Mouse (Mus musculus): ENCODE data around the gene Uprt. TPM values are rescaled to one million over a fixed set of nuclear protein-coding genes. Genes with fewer than 3 reads are reported as not detected.

Uprt gene
- 1.4 and 1.9 TPM in 2 replicates for polyA plus RNA-seq (2015; fragmentation: Nextera tagmentation; extraction: Ambion mirVana)

DNA sequence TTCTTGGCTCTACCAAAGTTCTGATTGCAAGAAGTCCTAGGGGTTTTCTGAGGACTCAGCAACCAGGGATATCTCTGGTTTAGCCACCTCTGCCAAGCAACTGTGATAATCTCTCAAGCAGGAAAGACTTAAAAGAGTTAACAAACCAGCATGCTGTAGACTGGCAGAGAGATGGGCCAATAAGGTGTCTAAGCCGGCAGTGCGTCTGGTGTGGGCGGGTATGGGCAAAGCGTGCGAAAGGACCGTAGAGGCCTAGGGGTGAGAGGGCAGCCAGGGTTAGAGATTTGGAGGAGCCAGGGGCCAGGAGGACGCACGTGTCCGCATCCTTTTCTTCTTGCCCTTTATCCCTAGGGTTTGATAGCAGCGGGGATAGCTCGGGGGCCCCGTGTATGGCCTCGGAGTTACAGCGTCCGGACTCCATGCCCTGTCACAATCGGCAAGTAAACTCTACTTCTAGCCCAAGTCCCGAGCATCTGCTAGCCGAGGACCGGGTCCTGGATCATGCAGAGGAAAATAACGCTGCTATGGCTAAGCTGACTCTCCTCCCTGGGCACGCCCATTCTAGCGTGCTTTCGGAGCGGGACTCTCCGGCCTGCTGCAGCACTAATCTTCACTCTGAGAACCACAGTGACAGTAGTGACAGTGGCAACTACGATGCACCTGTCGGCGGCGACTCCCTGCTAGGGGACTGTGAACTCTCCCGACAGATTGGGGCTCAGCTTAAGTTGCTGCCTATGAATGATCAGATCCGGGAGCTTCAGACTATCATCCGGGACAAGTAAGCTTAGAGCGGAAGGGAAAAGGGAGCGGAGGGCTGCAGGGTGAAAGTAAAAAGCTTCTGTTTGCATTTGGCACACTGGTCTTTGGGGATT, at the start of gene Uprt:
Uprt (plus strand) TSS at position 247 of the 872 bp plus-strand sequence.
- peak within 1 kb of the TSS; percentile 54 for H3K9ac ChIP-seq (replicated peaks; ENCODE audit: low read depth, low read length)
- H3K9me3 ChIP-seq (ENCODE audit: control insufficient read depth, low read length): no peaks in the 10 kb centered on the region
- peak within 1 kb of the TSS; percentile 53 for H3K4me3 ChIP-seq (replicated peaks; ENCODE audit: low read length)
- H3K36me3 ChIP-seq (ENCODE audit: control insufficient read depth, insufficient read depth): no peaks in the 10 kb centered on the region
- peak; percentile 99 for ATAC-seq
- peak within 1 kb of the TSS; percentile 69 for H3K27ac ChIP-seq (ENCODE audit: low read length)
- H3K4me1 ChIP-seq (replicated peaks; ENCODE audit: control insufficient read depth, insufficient read depth, low read length): 0 out of 2 replicates have a peak, but pooled peaks cover 4% of the 10 kb centered on the region
- H3K27me3 ChIP-seq (replicated peaks; ENCODE audit: control insufficient read depth, insufficient read depth, low read length): no peaks in the 10 kb centered on the region
- WGBS: 23% methylated on average over 34 of the region's 34 CpGs
- peak within 1 kb of the TSS; percentile 57 for H3K4me2 ChIP-seq (ENCODE audit: low read length)

DNA sequence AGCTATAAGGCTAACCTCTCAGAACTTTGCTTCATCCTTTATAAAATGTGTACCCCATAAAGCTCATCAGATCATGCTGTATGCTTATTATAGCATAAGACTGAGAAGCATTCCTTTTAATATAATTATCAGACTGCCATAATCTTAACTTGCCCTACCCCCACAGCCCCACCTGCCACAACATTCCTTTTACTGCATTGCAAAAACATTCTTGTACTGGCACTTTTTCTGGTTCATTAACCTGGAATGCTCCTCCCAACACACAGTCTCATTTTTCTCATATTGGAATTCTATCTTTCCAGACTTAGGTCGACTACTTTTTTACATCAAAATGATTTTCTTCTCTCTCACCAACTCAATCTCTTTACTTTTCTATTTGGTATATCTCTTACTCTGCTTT, 49.2 kb upstream of the Uprt start:
- WGBS: 19% methylated on average over 1 of the region's 1 CpGs
- H3K27me3 ChIP-seq (replicated peaks; ENCODE audit: control insufficient read depth, insufficient read depth, low read length): no peaks in the 10 kb centered on the region; the same call in none of the 2 replicates
- no peak overlapping the region for H3K4me3 ChIP-seq (replicated peaks; ENCODE audit: low read length)
- H3K36me3 ChIP-seq (ENCODE audit: control insufficient read depth, insufficient read depth): no peaks in the 10 kb centered on the region
- ATAC-seq: no peak
- no peak overlapping the region for H3K27ac ChIP-seq (ENCODE audit: low read length)
- H3K4me1 ChIP-seq (replicated peaks; ENCODE audit: control insufficient read depth, insufficient read depth, low read length): no peaks in the 10 kb centered on the region
- H3K9ac ChIP-seq (replicated peaks; ENCODE audit: low read depth, low read length): no peak overlapping the region
- no peaks in the 10 kb centered on the region for H3K9me3 ChIP-seq (ENCODE audit: control insufficient read depth, low read length)
- H3K4me2 ChIP-seq (ENCODE audit: low read length): no peak overlapping the region

DNA sequence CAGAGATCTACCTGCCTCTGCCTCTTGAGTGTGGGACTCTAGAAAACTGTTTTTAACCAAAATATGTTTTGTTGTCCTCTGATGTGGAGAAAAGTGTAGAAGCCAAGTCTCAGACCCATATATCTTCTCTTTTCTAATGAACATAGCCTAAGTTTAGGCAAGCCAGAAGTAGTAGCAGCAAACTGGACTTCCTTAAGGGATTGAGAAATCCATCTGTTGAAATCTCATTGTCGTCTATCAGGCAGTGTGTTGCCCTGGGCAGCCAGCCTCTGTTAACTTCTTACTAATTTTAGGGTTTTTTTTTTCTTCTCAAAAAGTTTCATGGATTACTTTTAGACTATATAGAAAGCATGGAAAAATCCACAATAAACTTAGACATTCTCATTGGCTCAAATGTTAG, 30.2 kb upstream of the Uprt start:
- ATAC-seq: no peak

DNA sequence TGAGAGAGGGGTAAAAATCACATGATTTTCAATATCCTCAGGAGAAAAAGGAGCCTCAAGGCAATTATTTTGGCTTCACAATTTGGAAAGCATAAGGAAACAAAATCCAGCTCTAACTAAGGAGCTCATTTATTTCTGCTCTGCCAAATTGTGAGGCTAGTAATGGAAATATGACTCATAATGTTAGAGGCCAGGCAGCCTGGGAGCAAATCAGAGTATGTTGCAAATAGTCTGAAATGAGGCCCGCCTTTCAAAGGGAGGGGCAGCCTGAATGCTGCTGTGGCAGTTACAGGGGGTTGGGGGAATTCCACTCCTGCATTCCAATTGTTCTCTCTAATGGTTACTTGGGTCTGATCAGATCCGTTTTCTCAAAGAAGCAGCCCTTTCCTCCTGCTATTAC, 20.9 kb upstream of the Uprt start:
- H3K9ac ChIP-seq (replicated peaks; ENCODE audit: low read depth, low read length): no peak overlapping the region
- no peak overlapping the region for H3K27ac ChIP-seq (ENCODE audit: low read length)
- no peak overlapping the region for H3K4me2 ChIP-seq (ENCODE audit: low read length)
- ATAC-seq: no peak
- H3K4me3 ChIP-seq (replicated peaks; ENCODE audit: low read length): no peak overlapping the region
- H3K36me3 ChIP-seq (ENCODE audit: control insufficient read depth, insufficient read depth): no peaks in the 10 kb centered on the region
- H3K9me3 ChIP-seq (ENCODE audit: control insufficient read depth, low read length): no peaks in the 10 kb centered on the region
- peaks cover 3% of the 10 kb centered on the region; the same call in 1 of the 2 replicates for H3K27me3 ChIP-seq (replicated peaks; ENCODE audit: control insufficient read depth, insufficient read depth, low read length)
- WGBS: 35% methylated on average over 2 of the region's 2 CpGs
- no peaks in the 10 kb centered on the region for H3K4me1 ChIP-seq (replicated peaks; ENCODE audit: control insufficient read depth, insufficient read depth, low read length)

More for the DNA sequence above, 30.2 kb upstream of the Uprt start:
- Histone ChIP-seq H3K27ac (ENCODE audit: low read length) (no peak overlapping the region), H3K9ac (replicated peaks; ENCODE audit: low read depth, low read length) (no peak overlapping the region), H3K27me3 (replicated peaks; ENCODE audit: control insufficient read depth, insufficient read depth, low read length) (no peaks in the 10 kb centered on the region), H3K36me3 (ENCODE audit: control insufficient read depth, insufficient read depth) (no peaks in the 10 kb centered on the region), H3K9me3 (ENCODE audit: control insufficient read depth, low read length) (no peaks in the 10 kb centered on the region), H3K4me3 (replicated peaks; ENCODE audit: low read length) (no peak overlapping the region), H3K4me2 (ENCODE audit: low read length) (no peak overlapping the region), H3K4me1 (replicated peaks; ENCODE audit: control insufficient read depth, insufficient read depth, low read length) (no peaks in the 10 kb centered on the region)
- WGBS: 82% methylated on average over 1 of the region's 1 CpGs

DNA sequence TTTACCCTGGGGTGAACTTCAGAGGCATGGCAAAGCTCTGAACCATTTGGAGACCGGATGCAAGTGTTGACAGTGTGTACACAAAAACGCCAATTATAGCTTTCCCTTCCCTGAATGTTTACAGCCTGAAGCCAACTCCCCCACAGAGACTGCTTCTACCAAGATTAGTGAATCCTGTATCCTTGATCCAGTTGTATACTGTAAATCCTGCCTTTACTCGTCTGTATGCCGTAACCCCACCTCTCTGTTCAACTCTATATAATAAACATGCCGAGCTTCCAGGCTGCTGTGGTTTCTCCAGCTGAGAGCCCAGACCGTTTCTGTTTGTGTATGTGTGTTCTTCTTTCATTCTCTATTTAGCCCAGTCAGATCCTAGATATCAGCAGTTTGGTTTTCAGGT, 18.2 kb upstream of the Uprt start:
- Histone ChIP-seq H3K36me3 (ENCODE audit: control insufficient read depth, insufficient read depth) (no peaks in the 10 kb centered on the region), H3K9me3 (ENCODE audit: control insufficient read depth, low read length) (no peaks in the 10 kb centered on the region), H3K4me3 (replicated peaks; ENCODE audit: low read length) (no peak overlapping the region), H3K27me3 (replicated peaks; ENCODE audit: control insufficient read depth, insufficient read depth, low read length) (peaks cover 3% of the 10 kb centered on the region; the same call in 1 of the 2 replicates), H3K9ac (replicated peaks; ENCODE audit: low read depth, low read length) (no peak overlapping the region), H3K4me1 (replicated peaks; ENCODE audit: control insufficient read depth, insufficient read depth, low read length) (no peaks in the 10 kb centered on the region), H3K27ac (ENCODE audit: low read length) (no peak overlapping the region), H3K4me2 (ENCODE audit: low read length) (no peak overlapping the region)
- no peak for ATAC-seq
- 72% methylated on average over 6 of the region's 6 CpGs for WGBS

DNA sequence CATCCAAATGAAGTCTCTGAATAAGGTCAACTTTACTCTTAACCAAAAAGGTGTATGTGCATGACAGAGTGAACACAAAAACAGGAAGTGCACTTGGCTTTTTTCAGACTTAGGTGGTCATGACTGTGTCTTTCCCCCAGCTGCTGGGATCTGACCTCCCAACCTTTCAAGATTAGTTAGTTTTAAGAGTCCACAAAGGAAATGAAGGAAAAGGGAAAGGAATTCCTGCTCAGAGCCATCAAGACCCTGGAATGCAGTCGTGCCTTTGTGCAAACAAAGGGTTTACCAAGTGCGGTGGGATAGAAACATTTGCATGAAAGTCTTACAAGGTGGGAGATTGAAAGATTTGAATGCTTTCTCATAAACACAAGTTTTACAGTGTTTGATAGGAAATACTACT, 4.6 kb upstream of the Uprt start:
- H3K4me2 ChIP-seq (ENCODE audit: low read length): no peak overlapping the region
- H3K4me1 ChIP-seq (replicated peaks; ENCODE audit: control insufficient read depth, insufficient read depth, low read length): no peaks in the 10 kb centered on the region
- no peak overlapping the region for H3K9ac ChIP-seq (replicated peaks; ENCODE audit: low read depth, low read length)
- H3K4me3 ChIP-seq (replicated peaks; ENCODE audit: low read length): no peak overlapping the region
- no peaks in the 10 kb centered on the region; the same call in 1 of the 2 replicates for H3K27me3 ChIP-seq (replicated peaks; ENCODE audit: control insufficient read depth, insufficient read depth, low read length)
- H3K27ac ChIP-seq (ENCODE audit: low read length): no peak overlapping the region
- H3K36me3 ChIP-seq (ENCODE audit: control insufficient read depth, insufficient read depth): no peaks in the 10 kb centered on the region
- H3K9me3 ChIP-seq (ENCODE audit: control insufficient read depth, low read length): no peaks in the 10 kb centered on the region
- 16% methylated on average over 2 of the region's 2 CpGs for WGBS
- no peak for ATAC-seq

DNA sequence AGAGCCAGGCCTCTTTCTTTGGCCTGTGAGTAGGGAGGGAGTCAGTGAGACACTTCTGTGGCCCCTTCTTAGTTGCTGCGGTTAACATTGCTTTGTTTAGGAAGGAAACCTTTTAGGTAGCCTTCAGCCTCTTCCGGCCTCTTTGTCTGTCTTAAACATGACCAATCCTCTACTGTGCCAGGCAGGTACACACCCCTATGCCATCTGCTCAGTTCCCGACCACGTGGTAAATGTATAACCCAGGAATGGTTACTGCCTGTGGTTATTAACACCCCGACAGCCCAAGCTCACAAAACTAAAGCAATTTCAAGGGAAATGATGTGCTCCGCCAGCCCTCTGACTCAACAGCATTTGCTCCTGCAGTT, 808 bp downstream of the Uprt start:
- WGBS: 16% methylated on average over 6 of the region's 6 CpGs
- no peaks in the 10 kb centered on the region for H3K36me3 ChIP-seq (ENCODE audit: control insufficient read depth, insufficient read depth)
- peak overlapping the region; percentile 54 for H3K9ac ChIP-seq (replicated peaks; ENCODE audit: low read depth, low read length)
- H3K4me2 ChIP-seq (ENCODE audit: low read length): peak overlapping the region; percentile 57
- ATAC-seq: peak; percentile 51
- H3K4me3 ChIP-seq (replicated peaks; ENCODE audit: low read length): peak overlapping the region; percentile 53
- 0 out of 2 replicates have a peak, but pooled peaks cover 4% of the 10 kb centered on the region for H3K4me1 ChIP-seq (replicated peaks; ENCODE audit: control insufficient read depth, insufficient read depth, low read length)
- peak overlapping the region; percentile 69 for H3K27ac ChIP-seq (ENCODE audit: low read length)
- H3K27me3 ChIP-seq (replicated peaks; ENCODE audit: control insufficient read depth, insufficient read depth, low read length): no peaks in the 10 kb centered on the region
- H3K9me3 ChIP-seq (ENCODE audit: control insufficient read depth, low read length): no peaks in the 10 kb centered on the region

DNA sequence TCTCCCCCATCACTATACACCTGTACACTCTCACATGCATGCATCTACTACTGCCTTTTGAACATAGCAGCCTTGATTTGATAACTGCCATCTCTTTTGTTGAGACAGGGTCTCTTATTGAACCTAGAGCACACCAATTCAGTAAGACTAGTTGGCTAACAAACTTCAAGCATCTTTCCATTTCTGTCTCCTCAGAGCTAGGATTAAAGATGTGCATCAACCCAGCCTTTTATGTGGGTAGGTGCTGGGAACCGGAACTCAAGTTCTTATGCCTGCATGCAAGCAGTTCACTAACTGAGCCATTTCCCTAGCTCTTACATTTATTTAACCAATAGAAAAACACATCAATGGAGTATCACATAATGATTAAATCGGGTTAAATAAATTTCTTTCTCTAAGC, 3.0 kb downstream of the Uprt start:
- Histone ChIP-seq H3K27ac (ENCODE audit: low read length) (no peak overlapping the region), H3K9ac (replicated peaks; ENCODE audit: low read depth, low read length) (no peak overlapping the region), H3K4me1 (replicated peaks; ENCODE audit: control insufficient read depth, insufficient read depth, low read length) (0 out of 2 replicates have a peak, but pooled peaks cover 4% of the 10 kb centered on the region), H3K4me2 (ENCODE audit: low read length) (no peak overlapping the region), H3K27me3 (replicated peaks; ENCODE audit: control insufficient read depth, insufficient read depth, low read length) (no peaks in the 10 kb centered on the region), H3K36me3 (ENCODE audit: control insufficient read depth, insufficient read depth) (no peaks in the 10 kb centered on the region), H3K4me3 (replicated peaks; ENCODE audit: low read length) (no peak overlapping the region), H3K9me3 (ENCODE audit: control insufficient read depth, low read length) (no peaks in the 10 kb centered on the region)
- ATAC-seq: no peak
- WGBS: 84% methylated on average over 2 of the region's 2 CpGs

DNA sequence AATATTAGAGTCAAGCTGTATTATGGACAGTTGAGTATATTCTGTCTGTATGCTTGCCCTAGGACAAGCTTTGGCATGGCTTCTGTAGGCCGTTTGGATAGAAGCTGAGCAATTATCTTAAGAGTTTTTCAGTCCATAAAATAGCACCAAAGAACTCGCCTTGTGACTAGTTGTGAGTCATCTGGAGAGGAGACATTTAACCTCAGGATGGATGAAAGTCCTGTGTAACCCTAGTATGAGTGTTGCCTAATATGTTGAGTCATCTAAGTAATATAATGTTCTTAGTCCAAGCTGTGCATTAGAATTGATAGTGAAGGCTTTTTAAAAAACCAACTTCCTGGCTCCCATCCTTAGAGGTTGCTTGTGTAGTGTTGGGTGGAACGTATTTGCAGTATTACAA, 5.4 kb downstream of the Uprt start:
- no peaks in the 10 kb centered on the region for H3K36me3 ChIP-seq (ENCODE audit: control insufficient read depth, insufficient read depth)
- no peaks in the 10 kb centered on the region for H3K27me3 ChIP-seq (replicated peaks; ENCODE audit: control insufficient read depth, insufficient read depth, low read length)
- no peak overlapping the region for H3K27ac ChIP-seq (ENCODE audit: low read length)
- H3K4me1 ChIP-seq (replicated peaks; ENCODE audit: control insufficient read depth, insufficient read depth, low read length): 0 out of 2 replicates have a peak, but pooled peaks cover 4% of the 10 kb centered on the region
- no peaks in the 10 kb centered on the region for H3K9me3 ChIP-seq (ENCODE audit: control insufficient read depth, low read length)
- no peak for ATAC-seq
- no peak overlapping the region for H3K4me3 ChIP-seq (replicated peaks; ENCODE audit: low read length)
- no peak overlapping the region for H3K9ac ChIP-seq (replicated peaks; ENCODE audit: low read depth, low read length)
- WGBS: 72% methylated on average over 3 of the region's 3 CpGs
- H3K4me2 ChIP-seq (ENCODE audit: low read length): no peak overlapping the region

Measured in forebrain, embryonic 16.5 days (tissue).